Mouse (Mus musculus): ENCODE data around the gene Mab21l1. TPM values are rescaled to one million over a fixed set of nuclear protein-coding genes. Genes with fewer than 3 reads are reported as not detected.

The Mab21l1 gene
- polyA plus RNA-seq, 1 experiment from 2014 or later, result 2.9 TPM

DNA sequence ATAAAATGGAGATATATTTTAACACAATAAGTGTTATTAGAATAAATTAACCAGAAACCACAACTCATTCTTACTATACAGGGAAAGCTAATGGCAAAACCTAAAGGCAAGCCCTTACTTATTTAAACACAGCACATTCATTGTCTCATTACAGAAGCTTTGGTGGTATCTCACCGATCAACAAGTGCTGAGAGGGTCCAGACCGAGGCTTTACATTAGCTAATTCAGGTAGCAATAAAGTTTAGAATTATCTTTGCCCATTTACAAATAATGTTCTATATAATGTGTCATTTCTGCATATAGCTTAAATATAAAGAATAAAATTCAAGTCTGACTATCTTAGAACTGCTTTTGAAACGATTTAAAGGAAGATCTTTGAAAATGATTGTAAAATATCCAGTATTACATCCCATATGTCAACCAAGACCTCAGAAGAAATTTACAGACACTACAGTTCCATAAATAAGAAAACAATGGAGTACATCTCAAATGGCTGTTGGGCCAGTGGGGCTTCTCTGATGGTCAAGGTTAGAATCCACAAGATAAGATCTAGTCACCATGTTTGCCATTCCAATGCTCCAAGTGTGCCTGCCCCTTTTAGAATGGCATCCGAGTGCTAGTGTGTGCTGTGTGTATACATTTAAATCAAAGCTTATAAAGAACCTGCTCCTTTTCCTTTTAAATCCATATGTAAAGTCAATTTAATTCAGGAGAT lies 3.1 kb downstream of the Mab21l1 start:
- Histone ChIP-seq H3K9me3 (ENCODE audit: control insufficient read depth, low read length) (no peaks in the 10 kb centered on the region), H3K4me2 (replicated peaks; ENCODE audit: low read depth) (no peak overlapping the region), H3K27ac (replicated peaks) (no peak overlapping the region), H3K36me3 (ENCODE audit: control insufficient read depth, insufficient read depth, low read length) (no peaks in the 10 kb centered on the region), H3K9ac (ENCODE audit: low read length) (no peak overlapping the region), H3K27me3 (ENCODE audit: control insufficient read depth, insufficient read depth, low read length) (peaks cover 7% of the 10 kb centered on the region; the same call in 1 of the 2 replicates), H3K4me1 (replicated peaks; ENCODE audit: control insufficient read depth, insufficient read depth) (no peaks in the 10 kb centered on the region), H3K4me3 (ENCODE audit: low read depth, low read length) (no peak overlapping the region)
- DNase-seq (ENCODE audit: low spot score) (no peak), ATAC-seq (ENCODE audit: low FRiP score, low TSS enrichment) (no peak)
- TF ChIP-seq CTCF (IDR thresholded peaks at IDR 0.05; ENCODE audit: low read depth), result no peak
- no peak for TF ChIP-seq EP300 (optimal IDR thresholded peaks at IDR 0.05)
- 82% methylated on average over 4 of the region's 4 CpGs for WGBS

DNA sequence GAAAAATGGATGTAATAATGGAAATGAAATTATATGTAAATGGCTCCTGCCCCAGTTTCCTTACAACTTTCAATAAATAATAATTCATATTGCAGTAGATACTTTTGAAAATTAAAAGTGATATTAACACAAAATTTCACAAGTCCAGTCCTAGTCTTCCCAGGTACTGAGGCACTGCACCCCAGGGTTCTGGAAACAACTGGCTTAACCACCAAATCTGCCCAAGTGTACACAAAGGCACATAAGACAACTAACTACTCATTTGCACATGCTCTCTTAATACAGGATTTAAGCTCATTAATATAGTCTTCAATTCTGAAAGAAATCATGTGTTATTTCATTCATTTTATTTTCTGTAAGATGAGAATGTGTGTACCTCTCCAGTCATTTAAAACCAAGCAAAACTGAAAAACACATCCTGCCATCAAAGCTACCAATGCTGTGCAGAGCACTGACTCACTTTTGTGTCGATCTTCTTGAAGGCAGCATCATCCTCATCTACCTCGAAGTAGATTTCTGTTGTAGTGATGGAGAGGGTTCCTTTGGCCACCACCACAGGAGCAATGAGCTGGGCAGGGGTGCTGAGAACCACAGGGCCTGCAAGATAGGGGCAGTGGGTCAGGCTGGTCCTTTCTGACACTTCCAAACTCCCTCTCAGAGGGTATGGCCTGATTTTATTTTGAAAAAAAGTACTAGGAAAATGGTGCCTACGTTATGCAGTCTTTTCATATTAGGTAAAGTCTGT lies 3.8 kb downstream of the Mab21l1 start:
- Histone ChIP-seq H3K9me3 (ENCODE audit: control insufficient read depth, low read length) (no peaks in the 10 kb centered on the region), H3K4me3 (ENCODE audit: low read depth, low read length) (no peak overlapping the region), H3K4me1 (replicated peaks; ENCODE audit: control insufficient read depth, insufficient read depth) (no peaks in the 10 kb centered on the region), H3K27me3 (ENCODE audit: control insufficient read depth, insufficient read depth, low read length) (peaks cover 5% of the 10 kb centered on the region; the same call in 1 of the 2 replicates), H3K4me2 (replicated peaks; ENCODE audit: low read depth) (no peak overlapping the region), H3K9ac (ENCODE audit: low read length) (no peak overlapping the region), H3K36me3 (ENCODE audit: control insufficient read depth, insufficient read depth, low read length) (no peaks in the 10 kb centered on the region), H3K27ac (replicated peaks) (no peak overlapping the region)
- DNase-seq (ENCODE audit: low spot score) (no peak), ATAC-seq (ENCODE audit: low FRiP score, low TSS enrichment) (no peak)
- 68% methylated on average over 3 of the region's 3 CpGs for WGBS
- TF ChIP-seq EP300 (optimal IDR thresholded peaks at IDR 0.05) (no peak), CTCF (IDR thresholded peaks at IDR 0.05; ENCODE audit: low read depth) (no peak)

DNA sequence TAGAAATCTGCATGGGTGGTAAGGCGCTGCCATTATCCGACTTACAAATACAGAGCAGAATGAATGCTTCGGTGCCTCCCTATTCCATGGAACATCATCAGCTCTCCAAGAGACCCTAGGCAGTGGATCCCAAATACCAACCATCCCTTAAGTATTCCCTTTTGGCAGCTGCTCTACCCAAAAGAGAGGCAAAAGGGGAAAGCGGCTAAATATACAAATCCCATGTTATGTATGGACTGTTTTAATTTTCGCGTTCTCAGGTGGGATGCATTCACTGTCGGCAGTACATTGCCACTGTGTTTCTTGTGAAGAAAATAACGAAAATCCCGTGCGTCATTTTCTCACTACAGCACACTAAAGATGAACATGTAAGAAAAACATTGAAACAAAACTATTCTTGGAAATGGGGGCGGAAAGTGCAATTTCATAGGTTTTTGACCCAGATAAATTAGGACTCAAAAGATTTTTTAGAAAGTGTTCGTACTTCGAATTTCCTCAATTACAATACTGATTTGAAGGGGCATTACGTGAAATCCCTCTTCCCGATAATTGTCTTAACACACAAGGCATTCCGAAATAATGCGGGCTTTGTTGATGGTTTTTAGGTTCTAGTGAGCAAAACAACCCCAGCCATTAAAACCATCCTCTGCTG lies 4.7 kb downstream of the Mab21l1 start:
- TF ChIP-seq CTCF (IDR thresholded peaks at IDR 0.05; ENCODE audit: low read depth) (no peak), EP300 (optimal IDR thresholded peaks at IDR 0.05) (no peak)
- Histone ChIP-seq H3K4me3 (ENCODE audit: low read depth, low read length) (peak overlapping the region; percentile 46), H3K4me1 (replicated peaks; ENCODE audit: control insufficient read depth, insufficient read depth) (no peaks in the 10 kb centered on the region), H3K27ac (replicated peaks) (no peak overlapping the region), H3K4me2 (replicated peaks; ENCODE audit: low read depth) (peak overlapping the region; percentile 65), H3K27me3 (ENCODE audit: control insufficient read depth, insufficient read depth, low read length) (peaks cover 5% of the 10 kb centered on the region; the same call in 1 of the 2 replicates), H3K9me3 (ENCODE audit: control insufficient read depth, low read length) (no peaks in the 10 kb centered on the region), H3K36me3 (ENCODE audit: control insufficient read depth, insufficient read depth, low read length) (no peaks in the 10 kb centered on the region), H3K9ac (ENCODE audit: low read length) (no peak overlapping the region)
- no peak for DNase-seq (ENCODE audit: low spot score)
- 59% methylated on average over 17 of the region's 17 CpGs for WGBS
- ATAC-seq (ENCODE audit: low FRiP score, low TSS enrichment), result no peak

DNA sequence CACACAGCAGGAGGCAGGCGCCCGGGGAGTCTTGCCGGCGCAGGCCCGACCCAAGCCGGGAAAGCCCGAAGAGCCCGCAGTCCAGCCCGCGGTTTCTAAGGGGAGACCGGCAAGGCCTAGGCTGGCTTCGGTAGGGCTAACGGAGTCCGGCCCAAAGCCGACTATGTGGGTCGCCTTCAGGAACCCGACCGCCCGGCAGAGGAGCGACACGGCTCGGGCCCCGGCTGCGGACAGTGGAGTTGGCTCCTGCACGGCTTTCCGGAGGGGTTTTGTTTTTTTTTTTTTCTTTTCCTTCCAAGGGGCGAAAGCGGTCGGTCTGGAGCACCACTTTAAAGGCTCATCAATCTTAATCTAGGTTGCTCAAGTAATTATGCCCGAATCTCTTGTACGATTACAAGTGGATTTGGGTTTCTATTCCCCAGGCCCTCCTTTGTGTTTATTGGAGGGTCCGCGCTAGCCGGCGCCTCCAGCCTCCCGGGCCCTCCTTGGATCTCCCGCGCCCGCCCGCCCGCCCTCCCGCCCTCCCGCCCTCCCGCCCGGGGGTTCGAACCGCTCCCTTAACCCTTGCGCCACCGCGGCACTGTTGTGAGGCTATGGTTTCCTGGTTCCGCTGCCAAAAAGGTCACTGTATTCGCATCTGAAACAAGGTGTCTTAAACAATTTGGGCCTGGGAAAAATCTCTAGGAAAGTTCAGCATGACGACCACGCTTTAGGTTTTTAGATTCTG lies 5.3 kb downstream of the Mab21l1 start:
- peak; percentile 51 for DNase-seq (ENCODE audit: low spot score)
- no peaks in the 10 kb centered on the region for H3K36me3 ChIP-seq (ENCODE audit: control insufficient read depth, insufficient read depth, low read length)
- no peaks in the 10 kb centered on the region for H3K9me3 ChIP-seq (ENCODE audit: control insufficient read depth, low read length)
- TF ChIP-seq CTCF (IDR thresholded peaks at IDR 0.05; ENCODE audit: low read depth) (no peak), EP300 (optimal IDR thresholded peaks at IDR 0.05) (no peak)
- ATAC-seq (ENCODE audit: low FRiP score, low TSS enrichment), result peak; percentile 40; the same call in 1 of the 2 replicates
- no peaks in the 10 kb centered on the region for H3K4me1 ChIP-seq (replicated peaks; ENCODE audit: control insufficient read depth, insufficient read depth)
- H3K4me2 ChIP-seq (replicated peaks; ENCODE audit: low read depth), result peak overlapping the region; percentile 65
- 5% methylated on average over 51 of the region's 54 CpGs for WGBS
- peak overlapping the region; percentile 43; the same call in 1 of the 2 replicates for H3K9ac ChIP-seq (ENCODE audit: low read length)
- peaks cover 5% of the 10 kb centered on the region; the same call in 1 of the 2 replicates for H3K27me3 ChIP-seq (ENCODE audit: control insufficient read depth, insufficient read depth, low read length)
- no peak overlapping the region for H3K27ac ChIP-seq (replicated peaks)
- H3K4me3 ChIP-seq (ENCODE audit: low read depth, low read length), result peak overlapping the region; percentile 46

DNA sequence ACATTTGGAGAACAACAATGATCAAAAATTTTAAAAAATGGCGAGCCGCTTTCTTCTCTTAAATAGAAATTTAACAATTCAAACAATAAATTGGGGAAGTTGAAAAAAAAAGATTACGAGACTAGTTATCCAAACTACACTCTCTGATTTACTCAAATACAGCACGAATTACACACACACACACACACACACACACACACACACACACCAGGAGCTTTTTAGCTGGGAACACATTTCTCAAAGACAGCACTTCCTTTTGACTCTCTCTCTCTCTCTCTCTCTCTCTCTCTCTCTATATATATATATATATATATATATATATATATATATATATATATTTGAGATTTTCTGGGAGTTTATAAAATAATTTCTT lies 5.9 kb downstream of the Mab21l1 start:
- DNase-seq (ENCODE audit: low spot score) (no peak), ATAC-seq (ENCODE audit: low FRiP score, low TSS enrichment) (no peak)
- Histone ChIP-seq H3K4me3 (ENCODE audit: low read depth, low read length) (peak overlapping the region; percentile 46), H3K9ac (ENCODE audit: low read length) (no peak overlapping the region), H3K36me3 (ENCODE audit: control insufficient read depth, insufficient read depth, low read length) (no peaks in the 10 kb centered on the region), H3K4me1 (replicated peaks; ENCODE audit: control insufficient read depth, insufficient read depth) (no peaks in the 10 kb centered on the region), H3K9me3 (ENCODE audit: control insufficient read depth, low read length) (no peaks in the 10 kb centered on the region), H3K4me2 (replicated peaks; ENCODE audit: low read depth) (peak overlapping the region; percentile 65), H3K27me3 (ENCODE audit: control insufficient read depth, insufficient read depth, low read length) (peaks cover 4% of the 10 kb centered on the region; the same call in 1 of the 2 replicates), H3K27ac (replicated peaks) (no peak overlapping the region)
- WGBS, result 32% methylated on average over 4 of the region's 4 CpGs
- no peak for TF ChIP-seq EP300 (optimal IDR thresholded peaks at IDR 0.05)
- no peak for TF ChIP-seq CTCF (IDR thresholded peaks at IDR 0.05; ENCODE audit: low read depth)
